Mouse (Mus musculus) limb, embryonic 15.5 days (tissue): Measurements from ENCODE around the gene Ect2. TPM values are rescaled to one million over a fixed set of nuclear protein-coding genes. Genes with fewer than 3 reads are reported as not detected.

Source experiments
- ATAC-seq: fragments of 200-750 bp; cut with Nextera tagmentation; 2 replicates; pipeline ENCODE4 v1.8.0; 2017; ENCODE audit warnings: low read depth, moderate TSS enrichment; ENCODE audit not compliant: insufficient number of reproducible peaks, low FRiP score, low TSS enrichment
- H3K27ac ChIP-seq: fragments of 300-500 bp; sonication (generic); 2 replicates; pipeline ENCODE4 v1.5.1; 2015; ENCODE audit warnings: moderate library complexity, mild to moderate bottlenecking, inconsistent platforms
- H3K27me3 ChIP-seq: fragments of 300-500 bp; sonication (generic); 2 replicates; pipeline ENCODE4 v1.6.1; 2015; ENCODE audit warnings: inconsistent platforms
- H3K36me3 ChIP-seq: fragments of 300-500 bp; sonication (generic); 2 replicates; pipeline ENCODE4 v1.6.1; 2015; ENCODE audit warnings: inconsistent platforms
- H3K4me1 ChIP-seq: fragments of 300-500 bp; sonication (generic); 2 replicates; pipeline ENCODE4 v1.6.1; 2015; ENCODE audit warnings: inconsistent platforms
- H3K4me2 ChIP-seq: fragments of 300-500 bp; sonication (generic); 2 replicates; pipeline ENCODE4 v1.6.1; 2015; ENCODE audit warnings: mild to moderate bottlenecking, inconsistent platforms
- H3K4me3 ChIP-seq: fragments of 300-500 bp; sonication (generic); 2 replicates; pipeline ENCODE4 v1.5.1; 2015; ENCODE audit warnings: mild to moderate bottlenecking, inconsistent platforms
- H3K9ac ChIP-seq: fragments of 300-500 bp; sonication (generic); 2 replicates; pipeline ENCODE4 v1.6.1; 2015; ENCODE audit warnings: inconsistent platforms
- H3K9me3 ChIP-seq: fragments of 300-500 bp; sonication (generic); 2 replicates; pipeline ENCODE4 v1.6.1; 2016; ENCODE audit warnings: inconsistent platforms
- WGBS: fragments of 180-500 bp; shearing (Covaris S2); methylation state at CpG from one replicate; pipeline ENCODE4 v1.1.7; 2015; 5-methylcytosine and 5-hydroxymethylcytosine counted together
- polyA plus RNA-seq: library from polyadenylated mRNA; unstranded; fragments of >200 nt; fragmentation: Nextera tagmentation; extraction: Ambion mirVana; gene quantifications from 2 replicates; pipeline ENCODE4 v1.2.1, GENCODE M21; 2015

Ect2 gene
- polyA plus RNA-seq, 1 experiment from 2014 or later: 34.8 TPM

DNA sequence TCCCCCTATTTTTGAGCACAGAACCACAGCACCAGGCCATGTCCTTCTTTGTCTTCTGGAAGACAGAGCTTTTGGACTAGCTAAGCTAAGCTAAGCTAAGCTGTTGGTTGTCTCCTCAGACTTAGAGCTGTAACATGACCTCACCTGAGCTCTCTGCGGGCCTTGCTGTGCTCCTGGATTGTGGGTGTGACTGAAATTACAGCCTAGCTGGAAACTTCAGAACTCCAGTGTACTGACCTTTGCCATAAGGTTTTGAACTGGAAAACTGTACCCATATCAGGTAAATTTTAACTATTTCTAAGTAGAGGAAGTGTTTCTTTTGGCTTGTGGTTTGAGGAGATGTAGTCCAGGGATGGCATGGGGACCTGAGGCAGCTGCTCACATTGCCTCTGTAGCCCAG, 34.7 kb upstream of the Ect2 start:
- Histone ChIP-seq H3K9me3 (no peaks in the 10 kb centered on the region), H3K9ac (no peak overlapping the region), H3K4me2 (no peak overlapping the region), H3K36me3 (no peaks in the 10 kb centered on the region), H3K27ac (no peak overlapping the region), H3K4me1 (peaks cover 5% of the 10 kb centered on the region; the same call in 1 of the 2 replicates), H3K4me3 (no peak overlapping the region), H3K27me3 (no peaks in the 10 kb centered on the region)
- ATAC-seq: no peak
- 53% methylated on average over 1 of the region's 1 CpGs for WGBS

DNA sequence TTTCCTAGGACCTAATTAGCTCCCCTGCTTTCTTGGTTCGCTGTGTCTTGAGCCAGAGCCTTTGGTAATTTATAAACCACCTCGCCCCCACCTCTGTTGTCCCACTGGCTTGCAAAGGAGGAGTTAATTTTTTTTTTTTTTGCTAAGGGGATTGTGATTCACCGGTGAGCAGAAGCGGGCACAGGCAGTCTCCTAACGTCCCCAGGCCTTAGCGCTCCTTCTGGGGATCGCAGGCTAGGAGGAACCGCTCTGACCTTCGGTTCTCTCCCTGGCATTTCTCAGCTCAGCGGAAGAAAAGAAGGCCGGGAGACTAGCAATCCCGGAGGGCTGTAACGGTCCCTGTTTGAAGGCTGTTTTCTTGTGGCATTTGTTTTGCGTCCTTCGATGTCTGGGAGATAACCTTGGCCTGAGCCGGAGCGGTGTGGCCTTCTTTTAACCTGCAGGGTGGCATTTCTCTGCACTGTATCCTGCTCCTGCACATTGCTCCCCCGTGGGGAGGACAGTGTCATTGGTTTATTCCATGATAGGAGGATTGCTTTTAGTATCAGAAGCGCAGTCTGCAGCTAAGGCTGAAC, 30.0 kb upstream of the Ect2 start:
- Histone ChIP-seq H3K4me1 (peaks cover 8% of the 10 kb centered on the region; the same call in 1 of the 2 replicates), H3K9me3 (no peaks in the 10 kb centered on the region), H3K4me2 (peak overlapping the region; percentile 95), H3K4me3 (peak overlapping the region; percentile 59), H3K9ac (no peak overlapping the region), H3K27ac (no peak overlapping the region), H3K27me3 (no peaks in the 10 kb centered on the region), H3K36me3 (no peaks in the 10 kb centered on the region)
- 15% methylated on average over 19 of the region's 19 CpGs for WGBS
- ATAC-seq: no peak

GRCm38 (mm10) chr3:27182733-27183600, 29.3 kb upstream of the Ect2 start, which contains the start of gene Nceh1:
TSS of gene Nceh1 (plus strand) at chr3:27182965.
- peak; percentile 92 for ATAC-seq
- peaks cover 8% of the 10 kb centered on the region; the same call in 1 of the 2 replicates for H3K4me1 ChIP-seq
- H3K4me3 ChIP-seq: peak within 1 kb of the TSS; percentile 59
- H3K36me3 ChIP-seq: no peaks in the 10 kb centered on the region
- H3K4me2 ChIP-seq: peak within 1 kb of the TSS; percentile 95
- H3K9ac ChIP-seq: peak within 1 kb of the TSS; percentile 26
- H3K27me3 ChIP-seq: no peaks in the 10 kb centered on the region
- WGBS: under 1% methylated on average over 54 of the region's 54 CpGs
- H3K27ac ChIP-seq: no peak within 1 kb of the TSS
- no peaks in the 10 kb centered on the region for H3K9me3 ChIP-seq

- Histone ChIP-seq H3K27me3 (no peaks in the 10 kb centered on the region), H3K27ac (no peak overlapping the region), H3K9me3 (no peaks in the 10 kb centered on the region), H3K4me2 (no peak overlapping the region), H3K4me3 (no peak overlapping the region), H3K36me3 (no peaks in the 10 kb centered on the region), H3K4me1 (peaks cover 8% of the 10 kb centered on the region; the same call in 1 of the 2 replicates), H3K9ac (no peak overlapping the region)
- WGBS: 80% methylated on average over 8 of the region's 8 CpGs
- ATAC-seq: no peak
Measured at GRCm38 (mm10) chr3:27179711-27180110, 26.0 kb upstream of the Ect2 start.

DNA sequence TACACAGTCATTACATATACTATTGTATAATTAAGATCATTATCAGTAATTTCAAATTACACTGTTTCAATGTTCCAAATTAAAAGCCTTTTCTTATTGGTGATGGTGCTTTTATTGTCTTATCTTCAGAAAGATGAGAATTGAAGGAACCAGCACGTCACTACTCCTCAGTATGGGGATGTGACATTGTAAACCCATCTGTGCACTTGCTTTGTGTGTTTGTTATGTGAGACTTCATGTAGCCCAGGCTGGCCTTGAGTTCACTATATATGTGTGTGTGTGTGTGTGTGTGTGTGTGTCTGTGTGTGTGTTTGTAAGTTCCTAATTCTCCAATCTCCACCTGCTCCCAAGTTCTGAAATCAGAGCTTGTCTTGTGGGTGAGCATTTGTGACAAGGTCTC, 16.6 kb upstream of the Ect2 start:
- no peaks in the 10 kb centered on the region for H3K9me3 ChIP-seq
- H3K9ac ChIP-seq: no peak overlapping the region
- no peak for ATAC-seq
- H3K4me1 ChIP-seq: no peaks in the 10 kb centered on the region
- H3K27ac ChIP-seq: no peak overlapping the region
- H3K36me3 ChIP-seq: no peaks in the 10 kb centered on the region
- no peaks in the 10 kb centered on the region for H3K27me3 ChIP-seq
- H3K4me3 ChIP-seq: no peak overlapping the region
- H3K4me2 ChIP-seq: no peak overlapping the region
- 62% methylated on average over 1 of the region's 1 CpGs for WGBS

DNA sequence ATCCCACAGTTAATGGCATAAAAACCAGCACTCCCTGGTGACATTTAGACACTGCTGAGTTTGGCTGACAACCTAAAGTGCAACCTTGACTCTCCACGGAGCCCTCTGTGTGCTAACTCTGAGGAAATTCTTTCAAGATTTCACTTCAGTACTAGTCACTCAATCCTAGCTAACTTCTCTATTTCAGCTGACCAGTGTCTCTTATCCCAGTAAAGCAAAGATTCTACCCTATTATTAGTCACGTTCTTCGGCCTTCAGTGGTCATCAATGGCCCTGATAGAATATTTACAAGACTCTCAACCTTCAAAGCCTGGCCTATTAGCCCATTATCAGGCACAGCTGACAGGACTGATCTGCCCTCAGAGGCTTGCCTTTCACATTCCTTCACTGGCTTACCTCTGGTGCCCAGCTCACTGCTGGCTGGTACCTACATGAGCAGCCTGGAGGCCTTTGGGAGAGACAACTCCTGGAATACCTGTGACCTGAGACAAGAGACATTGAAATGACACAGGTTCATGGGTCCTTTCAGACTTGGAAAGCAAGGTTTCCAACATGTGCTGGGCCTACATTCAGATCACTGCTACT, 11.9 kb upstream of the Ect2 start:
- Histone ChIP-seq H3K27me3 (no peaks in the 10 kb centered on the region), H3K4me1 (no peaks in the 10 kb centered on the region), H3K9ac (no peak overlapping the region), H3K9me3 (no peaks in the 10 kb centered on the region), H3K36me3 (no peaks in the 10 kb centered on the region), H3K4me2 (no peak overlapping the region), H3K27ac (no peak overlapping the region), H3K4me3 (no peak overlapping the region)
- ATAC-seq: no peak
- 72% methylated on average over 3 of the region's 3 CpGs for whole genome bisulfite sequencing

DNA sequence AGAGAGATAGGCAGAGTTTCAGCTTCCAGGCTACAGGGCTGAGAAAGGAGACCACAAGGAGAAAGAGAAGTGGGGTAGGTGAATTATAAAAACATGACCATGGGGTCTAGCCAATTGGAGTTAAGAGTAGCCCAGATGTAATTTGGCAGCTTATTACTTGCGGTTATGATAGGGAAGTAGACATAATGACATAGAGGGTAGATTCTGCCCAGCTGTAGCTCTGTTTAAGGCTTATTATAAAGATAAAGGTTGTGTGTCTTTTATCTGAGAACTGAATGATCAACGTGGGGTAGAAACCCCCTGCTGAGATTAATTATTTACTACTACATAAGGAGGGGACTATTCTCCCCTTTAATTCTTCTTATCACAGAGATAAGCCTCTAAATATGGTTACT, 8.7 kb upstream of the Ect2 start:
- Histone ChIP-seq H3K9me3 (no peaks in the 10 kb centered on the region), H3K4me3 (no peak overlapping the region), H3K36me3 (no peaks in the 10 kb centered on the region), H3K4me1 (no peaks in the 10 kb centered on the region), H3K4me2 (no peak overlapping the region), H3K27me3 (no peaks in the 10 kb centered on the region), H3K9ac (no peak overlapping the region), H3K27ac (no peak overlapping the region)
- WGBS: 66% methylated on average over 2 of the region's 2 CpGs
- no peak for ATAC-seq

DNA sequence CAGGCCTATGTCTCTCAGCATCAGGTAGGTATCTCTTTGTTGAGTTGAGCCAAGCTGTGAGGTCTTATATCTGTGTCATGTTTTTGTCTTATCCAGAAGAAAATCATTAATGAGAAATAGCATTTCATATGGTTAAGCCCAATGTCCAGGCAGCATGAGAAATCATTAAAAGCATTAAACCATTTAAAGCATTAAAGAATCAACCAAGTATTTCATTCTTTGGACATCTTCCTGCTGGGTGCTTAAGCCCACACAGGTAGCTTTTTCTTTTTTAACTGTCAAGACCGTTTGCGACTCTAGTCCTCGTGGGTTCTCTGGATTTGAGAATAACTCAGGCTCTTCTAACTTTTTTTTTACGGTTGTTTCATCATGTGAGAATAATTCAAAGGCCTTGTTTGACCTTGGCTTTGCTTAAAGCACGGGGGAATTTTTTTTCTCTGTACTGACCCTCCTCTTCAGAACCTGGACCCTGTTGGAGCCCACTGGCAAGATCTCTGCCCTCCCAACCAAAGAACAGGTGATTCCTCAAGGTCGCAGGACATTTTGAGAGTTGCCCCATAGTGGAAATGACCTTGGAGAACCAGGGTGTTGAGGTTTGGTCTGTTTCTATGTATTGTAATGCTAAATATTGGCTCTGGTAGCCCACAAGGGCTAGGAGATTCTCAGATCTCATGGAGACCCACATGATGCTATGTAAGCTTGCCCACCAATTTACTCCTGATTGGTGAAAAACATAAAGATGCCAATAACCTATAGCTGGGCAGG, 8.1 kb upstream of the Ect2 start:
- no peak overlapping the region for H3K27ac ChIP-seq
- no peak for ATAC-seq
- WGBS: 82% methylated on average over 6 of the region's 6 CpGs

GRCm38 (mm10) chr3:27158910-27159309, 5.2 kb upstream of the Ect2 start:
- WGBS: 44% methylated on average over 4 of the region's 4 CpGs
- no peak for ATAC-seq

More for the DNA sequence above, 8.1 kb upstream of the Ect2 start:
- Histone ChIP-seq H3K4me3 (no peak overlapping the region), H3K9me3 (no peaks in the 10 kb centered on the region), H3K36me3 (no peaks in the 10 kb centered on the region), H3K4me2 (no peak overlapping the region), H3K4me1 (no peaks in the 10 kb centered on the region), H3K27me3 (no peaks in the 10 kb centered on the region), H3K9ac (no peak overlapping the region)

DNA sequence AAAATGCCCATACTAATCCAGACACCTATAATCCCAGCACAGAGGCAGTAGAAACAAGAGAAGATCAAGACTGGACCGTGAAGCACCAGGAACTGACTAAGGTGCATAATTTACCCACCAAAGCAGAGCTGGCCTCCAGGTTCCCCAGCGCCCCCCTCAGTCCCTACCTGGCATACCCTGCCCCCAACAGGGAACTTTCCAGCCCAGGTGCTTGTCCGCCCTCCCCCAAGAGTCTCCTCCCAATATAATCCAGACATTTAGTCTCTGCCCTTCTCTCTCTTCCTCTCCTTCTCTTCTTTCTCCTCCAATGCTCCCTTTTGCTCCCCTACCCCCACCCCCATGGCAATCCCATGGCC, 2.9 kb upstream of the Ect2 start:
- Histone ChIP-seq H3K36me3 (no peaks in the 10 kb centered on the region), H3K4me3 (no peak overlapping the region), H3K27ac (no peak overlapping the region), H3K27me3 (no peaks in the 10 kb centered on the region), H3K9ac (no peak overlapping the region), H3K4me2 (no peak overlapping the region), H3K4me1 (peaks cover 25% of the 10 kb centered on the region), H3K9me3 (no peaks in the 10 kb centered on the region)
- 44% methylated on average over 3 of the region's 3 CpGs for WGBS
- ATAC-seq: no peak

More at GRCm38 (mm10) chr3:27158910-27159309, 5.2 kb upstream of the Ect2 start:
- H3K9ac ChIP-seq: no peak overlapping the region
- no peak overlapping the region for H3K27ac ChIP-seq
- peaks cover 13% of the 10 kb centered on the region for H3K4me1 ChIP-seq
- H3K4me3 ChIP-seq: no peak overlapping the region
- H3K4me2 ChIP-seq: no peak overlapping the region
- H3K27me3 ChIP-seq: no peaks in the 10 kb centered on the region
- no peaks in the 10 kb centered on the region for H3K36me3 ChIP-seq
- no peaks in the 10 kb centered on the region for H3K9me3 ChIP-seq

- ATAC-seq: no peak
- peak overlapping the region; percentile 81; the same call in 1 of the 2 replicates for H3K27ac ChIP-seq
- H3K4me3 ChIP-seq: no peak overlapping the region
- no peaks in the 10 kb centered on the region for H3K36me3 ChIP-seq
- H3K9ac ChIP-seq: no peak overlapping the region
- no peaks in the 10 kb centered on the region for H3K27me3 ChIP-seq
- WGBS: 71% methylated on average over 9 of the region's 9 CpGs
- peaks cover 25% of the 10 kb centered on the region for H3K4me1 ChIP-seq
- H3K9me3 ChIP-seq: no peaks in the 10 kb centered on the region
- H3K4me2 ChIP-seq: no peak overlapping the region
Measured at GRCm38 (mm10) chr3:27155856-27156593, 2.3 kb upstream of the Ect2 start.
